In the genomic region with DNA sequence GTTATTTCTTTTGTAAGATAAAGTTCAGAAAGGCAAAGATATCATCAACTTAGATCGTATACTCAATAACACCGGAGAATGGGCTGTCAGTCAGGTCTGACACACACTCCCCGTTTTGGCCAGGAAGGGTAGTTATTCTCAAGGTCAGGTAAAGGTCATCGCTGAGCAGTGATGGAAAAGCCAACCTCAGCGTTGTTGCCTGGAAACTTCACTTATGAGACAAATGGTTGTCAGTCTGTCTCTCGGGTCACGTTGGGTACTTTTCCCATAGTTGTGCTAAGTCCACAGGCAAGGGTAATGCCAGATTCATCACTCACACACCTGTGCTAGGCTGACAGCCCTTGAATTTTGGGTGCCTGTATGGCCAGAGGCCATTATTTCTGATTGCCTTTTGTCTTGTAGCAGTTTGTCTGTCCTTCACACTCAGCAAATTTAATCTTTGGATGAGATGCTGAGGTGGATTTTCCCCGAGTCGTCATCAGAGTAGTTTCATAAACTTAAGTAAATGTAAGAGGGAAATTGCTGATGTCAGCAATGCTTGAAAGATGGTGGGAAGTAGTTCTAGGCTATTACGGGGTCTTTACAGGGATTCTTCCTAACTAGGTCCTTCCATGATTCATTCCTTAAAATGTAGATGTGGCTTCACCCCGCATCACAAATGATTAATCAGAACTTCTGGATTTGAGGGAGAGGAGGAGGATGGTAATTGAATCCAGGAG, we compare ENCODE assay signal across 20 mouse cellular contexts. TPM values are rescaled to one million over a fixed set of nuclear protein-coding genes. Genes with fewer than 3 reads are reported as not detected.
"Had no signal": no experiment of that assay in that cellular context is flagged by ENCODE, and none has a peak within 500 bp of the region (broad histone marks: within the 10 kb centered on the region; RNA-seq: fewer than 3 reads in every experiment).

No protein-coding gene starts in this region.

- H3K4me3 ChIP-seq: megakaryocyte, embryonic 14.5 days; midbrain, embryonic 13.5 days; midbrain, embryonic 15.5 days; neural tube, embryonic 12.5 days had no signal

- H3K9me3 ChIP-seq: megakaryocyte, embryonic 14.5 days; midbrain, embryonic 13.5 days; midbrain, embryonic 15.5 days; neural tube, embryonic 12.5 days had no signal

- H3K27ac ChIP-seq: macrophage; midbrain, embryonic 13.5 days; midbrain, embryonic 15.5 days; neural tube, embryonic 12.5 days had no signal

- H3K27me3 ChIP-seq: midbrain, embryonic 13.5 days; midbrain, embryonic 15.5 days; neural tube, embryonic 12.5 days had no signal

- ATAC-seq: midbrain, embryonic 13.5 days; midbrain, embryonic 15.5 days had no signal

- H3K4me1 ChIP-seq: neural tube, embryonic 12.5 days had no signal

- H3K9ac ChIP-seq: lung, embryonic 14.5 days; midbrain, embryonic 13.5 days; midbrain, embryonic 15.5 days; neural tube, embryonic 12.5 days had no signal

- H3K36me3 ChIP-seq: midbrain, embryonic 13.5 days; midbrain, embryonic 15.5 days; neural tube, embryonic 12.5 days had no signal

- DNase-seq: lung, adult 18-20 months; lung, embryonic 14.5 days; lung, postnatal 10 days; retina, postnatal 1 day; right cerebral cortex, adult 18-20 months; right cerebral cortex, postnatal 25 days; right cerebral cortex, postnatal 4 days; spleen, adult 18-20 months; thymus, adult 18-20 months; thymus, postnatal 25 days; thymus, postnatal 4 days had no signal

- H3K4me2 ChIP-seq: lung, embryonic 14.5 days; midbrain, embryonic 11.5 days; midbrain, embryonic 13.5 days; midbrain, embryonic 15.5 days; neural tube, embryonic 12.5 days had no signal

RNA-seq across cellular contexts. Expression of gene Ripply3, which starts 28.7 kb away (rescaled TPM):
- total RNA-seq: midbrain, postnatal 0 days; monocyte, adult 5-6 weeks; neutrophil, adult 5-6 weeks had no signal
- polyA plus RNA-seq: macrophage had no signal
